Mouse (Mus musculus) ovary, postnatal 14 days (tissue): ENCODE results near the gene Cyld.

ENCODE experiments used
- DNase-seq: peaks from one replicate; pipeline ENCODE4 v3.0.0; 2022; ENCODE audit warnings: low spot score

Gene Cyld

DNA sequence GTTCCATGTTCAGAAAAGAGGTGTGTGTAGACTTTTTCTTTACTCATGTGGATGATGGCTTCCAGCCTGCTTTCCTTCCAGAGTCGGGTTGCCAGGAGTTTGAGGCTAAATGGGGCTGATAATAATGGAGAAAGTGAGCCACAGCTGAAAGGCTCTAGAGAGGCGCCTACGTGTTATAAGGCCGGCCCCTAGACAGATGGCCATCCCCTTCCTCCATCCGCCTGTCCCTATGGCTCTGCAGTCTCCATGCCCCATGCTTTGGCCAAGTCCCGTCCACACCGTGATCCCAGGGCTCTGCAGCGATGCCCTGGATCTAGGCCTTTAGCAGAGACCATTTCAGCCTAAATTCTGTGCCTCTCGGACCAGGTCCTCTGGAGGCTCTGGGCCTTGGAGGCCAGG lies 96.5 kb downstream of the Cyld start:
- no peak for DNase-seq

DNA sequence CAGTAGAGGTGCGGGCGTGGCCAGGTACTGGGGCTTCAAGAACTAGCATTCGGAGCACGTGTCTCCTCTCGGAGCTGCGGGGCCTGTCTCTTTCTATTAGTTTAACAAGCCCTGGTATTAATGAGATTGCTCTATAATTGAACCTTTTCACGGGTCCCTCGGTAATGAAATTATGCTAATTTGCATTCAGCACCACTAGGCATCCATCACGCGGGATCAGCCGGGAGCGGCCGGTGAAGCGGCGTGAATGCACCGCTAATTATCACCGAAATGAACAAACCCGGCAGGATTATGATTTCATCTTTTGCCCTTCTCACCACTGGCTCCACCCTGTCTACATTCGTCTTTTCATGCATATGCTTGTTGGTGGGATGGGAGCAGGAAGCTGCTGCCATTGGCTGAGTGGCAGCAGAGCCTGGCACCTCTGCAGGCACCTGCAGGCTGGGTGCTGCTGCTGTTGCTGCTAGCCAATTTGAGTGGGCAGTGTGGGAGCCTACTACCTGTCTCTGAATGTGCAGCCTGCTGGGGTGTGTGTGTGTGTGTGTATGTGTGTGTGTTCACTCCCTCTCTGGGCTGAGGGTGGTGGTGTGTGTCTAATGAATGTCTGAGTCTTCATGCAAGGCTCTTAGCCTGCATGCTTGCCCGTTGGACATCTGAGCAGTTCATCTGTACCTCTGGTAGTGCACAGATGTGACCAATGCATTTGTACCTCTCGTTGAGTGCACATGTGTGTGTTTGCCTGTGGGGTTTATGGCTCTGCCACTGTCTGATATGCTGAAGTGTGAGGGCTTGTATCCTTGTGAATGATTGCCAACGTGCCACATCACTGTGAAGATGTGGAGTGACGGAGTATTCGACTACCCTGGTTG lies 97.2 kb downstream of the Cyld start:
- no peak for DNase-seq

DNA sequence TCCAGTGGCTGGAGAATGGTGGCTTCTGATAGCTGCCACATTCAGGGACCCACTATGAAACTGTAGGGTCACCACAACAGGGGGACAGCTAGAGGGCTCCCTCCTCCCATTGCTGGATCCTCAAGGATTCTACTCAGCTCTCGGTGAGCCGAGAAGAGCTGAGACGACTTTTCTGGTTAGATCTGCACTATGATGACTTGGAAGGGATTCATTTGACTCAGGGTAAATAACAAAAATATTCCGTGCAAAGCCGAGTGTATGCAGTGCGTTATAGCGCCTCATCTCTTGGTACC lies 97.7 kb downstream of the Cyld start:
- no peak for DNase-seq

DNA sequence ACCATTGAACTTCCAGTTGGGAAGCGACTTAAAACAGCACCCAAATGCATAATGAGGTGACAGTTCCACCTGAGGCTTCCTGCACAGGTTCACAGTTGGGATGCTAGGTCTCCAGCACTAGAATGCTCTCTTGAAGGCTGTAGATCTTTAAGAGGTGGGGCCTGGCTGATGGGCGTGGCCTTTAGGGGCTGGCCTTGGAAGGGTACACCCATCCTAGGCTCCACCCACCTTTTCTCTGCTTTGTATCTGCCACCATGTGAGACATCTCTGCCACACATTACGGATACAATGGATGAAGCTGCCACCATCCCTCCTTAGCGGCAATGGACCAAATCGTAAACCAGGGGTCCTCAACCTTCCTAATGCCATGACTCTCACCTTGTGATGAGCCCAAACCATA lies 99.1 kb downstream of the Cyld start:
- no peak for DNase-seq

DNA sequence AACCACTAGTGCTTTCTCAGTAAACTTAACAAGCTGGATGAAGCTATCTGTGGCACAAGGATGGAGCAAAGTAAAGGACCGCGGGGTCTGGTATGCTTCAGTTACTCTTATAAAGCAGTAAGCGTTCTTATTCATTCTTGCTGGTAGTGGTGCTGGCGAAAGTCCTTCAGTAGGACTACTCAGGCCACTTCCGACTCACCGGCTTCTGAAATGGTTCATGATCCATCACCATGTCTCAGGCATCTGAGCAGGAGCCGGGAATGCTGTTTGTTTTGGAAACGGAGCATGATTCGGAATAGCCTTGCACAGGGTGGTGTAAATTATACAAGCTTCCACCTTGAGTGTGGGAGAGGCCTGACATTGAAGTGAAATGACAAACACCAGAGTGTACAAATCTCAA lies 99.8 kb downstream of the Cyld start:
- DNase-seq, result no peak
